In the genomic region with DNA sequence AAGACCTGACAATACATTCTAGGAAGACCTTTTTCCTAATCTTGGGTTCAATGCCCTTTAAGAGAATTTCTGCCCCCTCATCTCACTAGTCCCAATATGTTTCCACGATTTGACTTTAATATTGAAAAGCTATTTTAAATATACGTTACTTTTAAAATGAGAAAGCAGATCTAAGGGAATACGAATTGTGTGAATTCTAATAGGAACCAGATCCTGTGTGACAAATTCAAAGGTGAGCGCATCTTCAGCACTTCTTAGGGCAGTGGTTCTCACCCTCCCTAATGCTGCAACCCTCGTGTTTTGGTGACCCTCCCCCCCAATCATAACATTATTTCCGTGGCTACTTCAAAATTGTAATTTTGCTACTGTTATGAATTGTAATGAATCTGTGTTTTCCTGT, we compare ENCODE assay signal across 13 mouse cellular contexts. TPM values are rescaled to one million over a fixed set of nuclear protein-coding genes. Genes with fewer than 3 reads are reported as not detected.
DNase-seq lines count a peak whose midpoint lies in the region; ATAC-seq and TF ChIP-seq lines count a peak whose summit lies in the region.
"Had no signal": no experiment of that assay in that cellular context is flagged by ENCODE, and none has a peak within 500 bp of the region (broad histone marks: within the 10 kb centered on the region; RNA-seq: fewer than 3 reads in every experiment).

No protein-coding gene starts in this region.

- no peak for DNase-seq in heart, adult 8-10 months (ENCODE audit: low spot score)
- no peak for DNase-seq in kidney, postnatal 0 days (ENCODE audit: low spot score)
- DNase-seq in kidney, postnatal 4 days = no peak
- no peak for DNase-seq in midbrain, embryonic 14.5 days
- DNase-seq in right cerebral cortex, adult 2 months (ENCODE audit: low spot score in 2 of 2) = no peak
- DNase-seq: adrenal gland, postnatal 36 days; kidney, postnatal 25 days; lung, postnatal 14 days had no signal

- H3K27ac ChIP-seq in heart, embryonic 13.5 days (replicated peaks) = no peak overlapping the region
- no peak overlapping the region for H3K27ac ChIP-seq in kidney, postnatal 0 days
- no peak overlapping the region for H3K27ac ChIP-seq in embryonic facial prominence, embryonic 12.5 days
- no peak overlapping the region for H3K27ac ChIP-seq in stomach, embryonic 15.5 days
- H3K27ac ChIP-seq in midbrain, embryonic 14.5 days (replicated peaks; ENCODE audit: low read depth, low read length) = no peak overlapping the region
- H3K27ac ChIP-seq: forebrain, embryonic 10.5 days; liver, embryonic 15.5 days had no signal

- H3K4me3 ChIP-seq in heart, embryonic 13.5 days = no peak overlapping the region
- H3K4me3 ChIP-seq in kidney, postnatal 0 days (replicated peaks; ENCODE audit: low read depth, low read length) = peak overlapping the region; percentile 45; the same call in 1 of the 2 replicates
- 0 out of 2 replicates have a peak overlapping the region, but pooled peaks have one; percentile 44 for H3K4me3 ChIP-seq in embryonic facial prominence, embryonic 12.5 days
- peak overlapping the region; percentile 1; the same call in 1 of the 2 replicates for H3K4me3 ChIP-seq in stomach, embryonic 15.5 days (replicated peaks)
- no peak overlapping the region for H3K4me3 ChIP-seq in midbrain, embryonic 14.5 days (replicated peaks; ENCODE audit: low read depth, low read length)
- H3K4me3 ChIP-seq: forebrain, embryonic 10.5 days; liver, embryonic 15.5 days had no signal

- ATAC-seq in heart, embryonic 13.5 days (ENCODE audit: extremely low read depth, insufficient number of reproducible peaks, low FRiP score, low TSS enrichment) = no peak
- no peak for ATAC-seq in kidney, postnatal 0 days (replicated peaks; ENCODE audit: low FRiP score, low read depth)
- ATAC-seq in embryonic facial prominence, embryonic 12.5 days (ENCODE audit: insufficient number of reproducible peaks, insufficient read depth, low FRiP score, low TSS enrichment) = no peak
- no peak for ATAC-seq in stomach, embryonic 15.5 days (ENCODE audit: insufficient read depth, low FRiP score, low read depth)
- no peak for ATAC-seq in midbrain, embryonic 14.5 days (ENCODE audit: low FRiP score, low TSS enrichment)

- 29% methylated on average over 6 of the region's 6 CpGs for WGBS in heart, embryonic 13.5 days
- WGBS in kidney, postnatal 0 days = 42% methylated on average over 6 of the region's 6 CpGs
- 12% methylated on average over 6 of the region's 6 CpGs for WGBS in embryonic facial prominence, embryonic 12.5 days
- 31% methylated on average over 6 of the region's 6 CpGs for WGBS in stomach, embryonic 15.5 days
- 6% methylated on average over 6 of the region's 6 CpGs for WGBS in midbrain, embryonic 14.5 days

- H3K4me1 ChIP-seq in heart, embryonic 13.5 days = peaks cover 40% of the 10 kb centered on the region
- H3K4me1 ChIP-seq in kidney, postnatal 0 days (replicated peaks; ENCODE audit: insufficient read depth, low read length) = peaks cover 18% of the 10 kb centered on the region
- H3K4me1 ChIP-seq in embryonic facial prominence, embryonic 12.5 days = peaks cover 23% of the 10 kb centered on the region
- H3K4me1 ChIP-seq in stomach, embryonic 15.5 days = peaks cover 33% of the 10 kb centered on the region
- peaks cover 26% of the 10 kb centered on the region for H3K4me1 ChIP-seq in midbrain, embryonic 14.5 days (ENCODE audit: control insufficient read depth, insufficient read depth, low read length)

- H3K4me2 ChIP-seq in heart, embryonic 13.5 days = peak overlapping the region; percentile 79; the same call in 1 of the 2 replicates
- peak overlapping the region; percentile 72 for H3K4me2 ChIP-seq in kidney, postnatal 0 days (ENCODE audit: low read length)
- peak overlapping the region; percentile 89 for H3K4me2 ChIP-seq in embryonic facial prominence, embryonic 12.5 days (replicated peaks)
- H3K4me2 ChIP-seq in stomach, embryonic 15.5 days = no peak overlapping the region
- no peak overlapping the region for H3K4me2 ChIP-seq in midbrain, embryonic 14.5 days (ENCODE audit: low read length)
- H3K4me2 ChIP-seq: liver, embryonic 15.5 days had no signal

- peaks cover 61% of the 10 kb centered on the region for H3K27me3 ChIP-seq in heart, embryonic 13.5 days (replicated peaks)
- H3K27me3 ChIP-seq in kidney, postnatal 0 days (ENCODE audit: insufficient read depth, low read length) = 0 out of 2 replicates have a peak, but pooled peaks cover 6% of the 10 kb centered on the region
- peaks cover 40% of the 10 kb centered on the region for H3K27me3 ChIP-seq in embryonic facial prominence, embryonic 12.5 days
- peaks cover 38% of the 10 kb centered on the region for H3K27me3 ChIP-seq in stomach, embryonic 15.5 days (replicated peaks)
- H3K27me3 ChIP-seq in midbrain, embryonic 14.5 days (ENCODE audit: control insufficient read depth, insufficient read depth, low read length) = peaks cover 65% of the 10 kb centered on the region

- no peak overlapping the region for H3K9ac ChIP-seq in heart, embryonic 13.5 days
- H3K9ac ChIP-seq in kidney, postnatal 0 days (ENCODE audit: low read depth, low read length) = no peak overlapping the region
- no peak overlapping the region for H3K9ac ChIP-seq in embryonic facial prominence, embryonic 12.5 days
- no peak overlapping the region for H3K9ac ChIP-seq in stomach, embryonic 15.5 days
- H3K9ac ChIP-seq in midbrain, embryonic 14.5 days (replicated peaks; ENCODE audit: low read length) = no peak overlapping the region
- H3K9ac ChIP-seq: liver, embryonic 15.5 days had no signal

- TF ChIP-seq CTCF in kidney, postnatal 0 days (IDR thresholded peaks at IDR 0.05; ENCODE audit: low read depth) = no peak

- H3K36me3 ChIP-seq in heart, embryonic 13.5 days = no peaks in the 10 kb centered on the region
- no peaks in the 10 kb centered on the region for H3K36me3 ChIP-seq in kidney, postnatal 0 days (ENCODE audit: insufficient read depth, low read length)
- H3K36me3 ChIP-seq in embryonic facial prominence, embryonic 12.5 days = no peaks in the 10 kb centered on the region
- H3K36me3 ChIP-seq in stomach, embryonic 15.5 days = no peaks in the 10 kb centered on the region
- H3K36me3 ChIP-seq in midbrain, embryonic 14.5 days (ENCODE audit: control insufficient read depth, insufficient read depth, low read length) = no peaks in the 10 kb centered on the region
- H3K36me3 ChIP-seq: forebrain, embryonic 10.5 days; liver, embryonic 15.5 days had no signal

- no peaks in the 10 kb centered on the region for H3K9me3 ChIP-seq in heart, embryonic 13.5 days
- no peaks in the 10 kb centered on the region for H3K9me3 ChIP-seq in kidney, postnatal 0 days (replicated peaks; ENCODE audit: low read length)
- no peaks in the 10 kb centered on the region for H3K9me3 ChIP-seq in embryonic facial prominence, embryonic 12.5 days
- no peaks in the 10 kb centered on the region for H3K9me3 ChIP-seq in stomach, embryonic 15.5 days
- no peaks in the 10 kb centered on the region for H3K9me3 ChIP-seq in midbrain, embryonic 14.5 days (ENCODE audit: control insufficient read depth, low read length)
- H3K9me3 ChIP-seq: forebrain, embryonic 10.5 days; liver, embryonic 15.5 days had no signal

RNA-seq across cellular contexts. Expression of gene Cyp1b1, which starts 2.9 kb away (rescaled TPM):
- 1.2 and 1.6 TPM in 2 replicates for polyA plus RNA-seq in heart, embryonic 13.5 days (2015; fragmentation: Nextera tagmentation; extraction: Ambion mirVana)
- total RNA-seq in heart, adult 8-10 months (2022) = 1 to 10 TPM; 3.7 to 7.4 (median 4.5) TPM
- 12.3 and 13.8 TPM in 2 replicates for polyA plus RNA-seq in kidney, postnatal 0 days (2015; fragmentation: Nextera tagmentation; extraction: Ambion mirVana)
- polyA plus RNA-seq in embryonic facial prominence, embryonic 12.5 days (2016; fragmentation: Nextera tagmentation; extraction: Ambion mirVana) = 10.1 and 13.4 TPM in 2 replicates
- 7.7 and 9.1 TPM in 2 replicates for polyA plus RNA-seq in stomach, embryonic 15.5 days (2015; fragmentation: Nextera tagmentation; extraction: Ambion mirVana)
- 0.18 and 9.2 TPM in 2 replicates for polyA plus RNA-seq in midbrain, embryonic 14.5 days (2014; fragmentation: Nextera tagmentation; extraction: Ambion mirVana)

Comparison
In these comparisons a context has a peak if more than half of its experiments do, and no peak if none do; other contexts are left out.
1. H3K4me2 ChIP-seq: peak in heart, embryonic 13.5 days (single experiment), kidney, postnatal 0 days (single experiment) and embryonic facial prominence, embryonic 12.5 days (single experiment); none in stomach, embryonic 15.5 days (single experiment) and midbrain, embryonic 14.5 days (single experiment).
2. H3K4me3 ChIP-seq: peak in kidney, postnatal 0 days (single experiment), embryonic facial prominence, embryonic 12.5 days (single experiment) and stomach, embryonic 15.5 days (single experiment); none in heart, embryonic 13.5 days (single experiment) and midbrain, embryonic 14.5 days (single experiment).